Mouse (Mus musculus): ENCODE measurements around the gene Rad9b.

DNA sequence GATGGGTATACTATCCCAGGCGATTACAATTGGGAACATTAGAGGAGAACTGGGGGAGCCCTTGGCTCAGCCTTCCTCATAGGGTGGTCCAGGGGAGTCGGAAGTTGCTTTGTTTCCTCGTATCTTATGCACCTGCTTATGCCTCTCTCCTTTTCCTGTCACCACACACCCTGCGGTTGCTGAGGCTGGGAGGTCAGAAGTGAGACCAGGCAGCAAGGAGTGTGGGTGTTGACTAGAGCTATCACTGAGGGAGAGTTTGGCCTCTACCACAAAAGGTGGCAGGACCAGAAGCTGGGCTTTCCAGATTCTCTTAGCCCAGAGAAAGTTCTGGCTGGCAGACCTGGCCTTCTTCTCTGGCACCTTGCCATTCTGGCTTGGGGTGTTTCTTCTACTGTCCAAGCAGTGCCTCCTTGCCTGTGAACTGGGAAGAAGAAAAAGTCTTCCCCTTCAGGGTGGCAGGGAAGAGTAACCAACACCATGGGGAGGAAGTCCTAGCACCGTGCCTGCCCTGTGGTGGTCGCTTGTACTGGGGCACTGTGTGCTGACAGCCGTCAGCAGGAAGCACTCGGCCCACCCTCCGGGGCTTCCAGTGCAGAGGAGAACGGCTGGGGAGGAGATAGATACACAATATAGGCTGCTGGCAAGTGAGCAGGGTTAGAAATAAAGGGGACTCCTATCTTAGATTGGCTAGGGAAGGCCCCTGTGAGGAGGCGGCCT, 36.5 kb downstream of the Rad9b start:
- no peak for TF ChIP-seq CTCF (IDR thresholded peaks at IDR 0.05; ENCODE audit: insufficient read depth, low read length)
- TF ChIP-seq POLR2A (IDR thresholded peaks at IDR 0.05; ENCODE audit: borderline replicate concordance, extremely low read depth, low read depth, low read length) = no peak
